Mouse (Mus musculus) stomach, postnatal 0 days (tissue): ENCODE measurements at regions not wholly inside any gene's neighbourhood (a gene's known extent, or its start where the extent isn't known, plus 50 kb on each side); places are given as distances from the start of the nearest gene placed in this dataset.
A peak's percentile ranks its signal among the peaks of the same experiment; 100 is the strongest.

Experiments
- ATAC-seq: fragments of 200-750 bp; cut with Nextera tagmentation; 2 replicates; pipeline ENCODE4 v1.8.0; 2017; ENCODE audit not compliant: low FRiP score, low TSS enrichment
- DNase-seq: peaks from one replicate; pipeline ENCODE4 v3.0.0-alpha.2; 2016; ENCODE audit warnings: low spot score
- H3K27ac ChIP-seq: fragments of 300-500 bp; sonication (generic); replicated peaks from 2 replicates; pipeline ENCODE4 v1.5.1; 2014; ENCODE audit warnings: mild to moderate bottlenecking, control low read depth
- H3K27me3 ChIP-seq: fragments of 300-500 bp; sonication (generic); 2 replicates; pipeline ENCODE4 v1.6.1; 2014; ENCODE audit warnings: low read length; ENCODE audit not compliant: control insufficient read depth, insufficient read depth
- H3K36me3 ChIP-seq: fragments of 300-500 bp; sonication (generic); 2 replicates; pipeline ENCODE4 v1.6.1; 2014; ENCODE audit warnings: low read length, mixed read lengths; ENCODE audit not compliant: control insufficient read depth, insufficient read depth
- H3K4me1 ChIP-seq: fragments of 300-500 bp; sonication (generic); replicated peaks from 2 replicates; pipeline ENCODE4 v1.6.1; 2014; ENCODE audit warnings: antibody characterized with exemption; ENCODE audit not compliant: control insufficient read depth, insufficient read depth
- H3K4me2 ChIP-seq: fragments of 300-500 bp; sonication (generic); replicated peaks from 2 replicates; pipeline ENCODE4 v1.6.1; 2014; ENCODE audit warnings: low read depth, mild to moderate bottlenecking, control low read depth, moderate library complexity
- H3K4me3 ChIP-seq: fragments of 300-500 bp; sonication (generic); 2 replicates; pipeline ENCODE4 v1.5.1; 2014; ENCODE audit warnings: low read depth, low read length, control low read depth
- H3K9ac ChIP-seq: fragments of 300-500 bp; sonication (generic); 2 replicates; pipeline ENCODE4 v1.6.1; 2014; ENCODE audit warnings: mild to moderate bottlenecking, low read length, control low read depth, mixed read lengths
- H3K9me3 ChIP-seq: fragments of 300-500 bp; sonication (generic); 2 replicates; pipeline ENCODE4 v1.6.1; 2016; ENCODE audit warnings: low read length; ENCODE audit not compliant: control insufficient read depth
- CTCF ChIP-seq: IDR thresholded peaks from 2 replicates; pipeline ENCODE4 v1.5.1; 2016; ENCODE audit warnings: antibody characterized with exemption, low read depth, mild to moderate bottlenecking, moderate library complexity
- EP300 ChIP-seq: optimal IDR thresholded peaks from 2 replicates; pipeline ENCODE3; 2016; ENCODE audit warnings: antibody characterized with exemption
- WGBS: fragments of 180-500 bp; shearing (Covaris S2); extraction: QIAGEN DNeasy Blood & Tissue Kit; methylation state at CpG from one replicate; pipeline ENCODE4 v1.1.7; 2014; 5-methylcytosine and 5-hydroxymethylcytosine counted together

DNA sequence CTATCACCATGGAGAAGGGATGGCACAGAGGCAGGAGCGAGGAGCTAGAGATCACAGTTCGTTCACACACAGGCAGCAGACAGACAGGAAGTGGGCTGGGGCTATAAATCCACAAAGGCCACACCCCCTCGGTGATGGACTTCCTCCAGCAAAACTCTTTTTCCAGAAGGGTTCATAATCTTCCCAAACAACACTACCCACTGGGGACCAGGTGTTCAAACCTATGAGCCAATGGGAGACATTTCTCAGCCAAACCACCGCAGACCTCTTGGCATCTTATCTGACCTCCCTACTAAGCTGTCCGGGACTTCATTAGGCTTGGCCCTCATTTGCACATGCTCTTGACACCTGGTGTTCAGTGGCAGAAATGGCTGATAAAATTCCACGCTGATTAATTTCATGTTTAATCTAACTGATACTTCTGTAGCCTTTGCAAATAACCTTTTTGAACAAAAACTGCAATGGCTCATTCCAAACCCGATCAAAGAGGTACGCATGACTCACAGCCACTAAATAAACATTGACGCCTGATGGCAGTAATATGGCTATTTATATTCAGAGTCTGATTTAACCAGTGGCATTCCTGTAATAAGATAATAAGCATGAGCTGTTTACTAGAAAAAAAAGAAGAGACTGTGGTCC, 131.0 kb upstream of the Egln3 start:
- TF ChIP-seq EP300, result no peak
- TF ChIP-seq CTCF, result peak; percentile 39; the same call in 1 of the 2 replicates
- no peaks in the 10 kb centered on the region for H3K4me1 ChIP-seq
- H3K27ac ChIP-seq, result 0 out of 2 replicates have a peak overlapping the region, but pooled peaks have one; percentile 8
- no peaks in the 10 kb centered on the region for H3K36me3 ChIP-seq
- peak; percentile 72 for DNase-seq
- no peak overlapping the region for H3K9ac ChIP-seq
- no peak overlapping the region for H3K4me3 ChIP-seq
- WGBS, result 34% methylated on average over 9 of the region's 9 CpGs
- no peaks in the 10 kb centered on the region for H3K9me3 ChIP-seq
- no peak overlapping the region for H3K4me2 ChIP-seq
- no peaks in the 10 kb centered on the region for H3K27me3 ChIP-seq
- peak; percentile 87 for ATAC-seq

- Histone ChIP-seq H3K27me3 (no peaks in the 10 kb centered on the region), H3K9me3 (no peaks in the 10 kb centered on the region), H3K4me2 (no peak overlapping the region), H3K27ac (peak overlapping the region; percentile 31; the same call in 1 of the 2 replicates), H3K9ac (no peak overlapping the region), H3K36me3 (no peaks in the 10 kb centered on the region), H3K4me3 (no peak overlapping the region), H3K4me1 (no peaks in the 10 kb centered on the region)
- TF ChIP-seq CTCF (no peak), EP300 (no peak)
- ATAC-seq (peak; percentile 20; the same call in 1 of the 2 replicates), DNase-seq (no peak)
- 77% methylated on average over 14 of the region's 14 CpGs for WGBS
Observed at GRCm38 (mm10) chr12:54333632-54334321, 130.1 kb upstream of the Egln3 start.

DNA sequence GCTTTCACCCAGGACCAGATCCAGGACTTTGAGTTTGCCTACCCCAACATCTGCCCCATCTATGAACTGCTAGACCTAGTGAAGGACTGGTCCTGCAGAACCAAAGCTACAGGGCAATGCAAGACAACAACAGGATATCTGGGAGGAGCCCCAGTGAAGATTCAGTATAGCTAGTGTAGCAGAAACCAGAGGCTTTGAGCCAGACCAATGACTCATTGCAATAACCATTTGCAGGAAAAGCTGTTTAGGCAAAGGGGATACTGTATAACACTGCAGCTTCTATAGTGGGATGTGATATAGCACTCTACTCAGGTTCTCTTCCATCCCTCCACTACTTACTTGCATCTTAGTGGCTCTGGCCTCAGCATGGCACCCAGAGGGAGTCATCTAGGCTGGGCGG, 123.8 kb upstream of the Egln3 start:
- ATAC-seq (no peak), DNase-seq (no peak)
- 64% methylated on average over 1 of the region's 1 CpGs for WGBS
- Histone ChIP-seq H3K9ac (no peak overlapping the region), H3K4me3 (no peak overlapping the region), H3K27ac (no peak overlapping the region), H3K27me3 (no peaks in the 10 kb centered on the region), H3K4me2 (no peak overlapping the region), H3K36me3 (no peaks in the 10 kb centered on the region), H3K4me1 (no peaks in the 10 kb centered on the region), H3K9me3 (no peaks in the 10 kb centered on the region)
- TF ChIP-seq CTCF, result no peak
- TF ChIP-seq EP300, result no peak

DNA sequence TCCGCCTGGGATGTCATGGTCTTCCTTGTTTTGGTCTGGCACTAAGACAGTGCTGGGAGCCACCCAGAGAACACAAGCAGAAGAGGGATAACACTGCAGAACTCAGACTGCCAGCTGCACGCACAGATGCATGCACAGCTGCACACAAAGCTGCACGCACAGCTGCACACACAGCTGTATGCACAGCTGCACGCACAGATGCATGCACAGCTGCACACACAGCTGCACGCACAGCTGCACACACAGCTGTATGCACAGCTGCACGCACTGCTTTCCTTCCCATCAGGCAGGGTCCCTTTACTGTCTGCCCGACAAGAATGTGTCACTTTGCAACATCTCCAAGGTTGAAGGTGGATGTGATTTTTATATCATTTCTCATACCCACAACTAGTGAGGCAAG, 122.9 kb upstream of the Egln3 start:
- no peak overlapping the region for H3K27ac ChIP-seq
- no peak overlapping the region for H3K4me2 ChIP-seq
- H3K9ac ChIP-seq, result no peak overlapping the region
- no peak for DNase-seq
- H3K36me3 ChIP-seq, result no peaks in the 10 kb centered on the region
- no peak overlapping the region for H3K4me3 ChIP-seq
- no peaks in the 10 kb centered on the region for H3K4me1 ChIP-seq
- TF ChIP-seq CTCF (no peak), EP300 (no peak)
- ATAC-seq, result no peak
- no peaks in the 10 kb centered on the region for H3K9me3 ChIP-seq
- 89% methylated on average over 7 of the region's 7 CpGs for WGBS
- no peaks in the 10 kb centered on the region for H3K27me3 ChIP-seq

DNA sequence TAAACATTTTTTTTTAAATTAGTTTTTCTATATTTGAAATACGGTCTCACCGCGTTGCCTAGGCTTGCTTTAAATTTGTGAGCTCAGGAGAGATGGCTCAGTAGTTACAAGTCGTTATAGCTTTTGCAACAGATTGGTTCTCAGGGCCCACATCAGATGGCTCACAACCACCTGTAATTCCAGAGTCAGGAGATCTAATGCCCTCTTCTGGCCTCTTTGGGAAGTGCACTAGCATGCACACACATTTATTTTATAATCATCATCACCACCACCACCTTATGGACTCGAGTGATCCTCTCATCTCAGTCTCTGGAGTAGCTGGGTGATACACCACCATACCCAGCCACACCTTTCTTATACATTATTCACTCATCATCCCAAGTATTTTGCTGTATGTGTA, 116.9 kb upstream of the Egln3 start:
- H3K36me3 ChIP-seq, result no peaks in the 10 kb centered on the region
- H3K4me3 ChIP-seq, result no peak overlapping the region
- no peaks in the 10 kb centered on the region for H3K27me3 ChIP-seq
- TF ChIP-seq EP300 (no peak), CTCF (peak; percentile 40)
- H3K9me3 ChIP-seq, result no peaks in the 10 kb centered on the region
- WGBS, result 94% methylated on average over 5 of the region's 5 CpGs
- peaks cover 4% of the 10 kb centered on the region; the same call in 1 of the 2 replicates for H3K4me1 ChIP-seq
- no peak for DNase-seq
- no peak overlapping the region for H3K9ac ChIP-seq
- ATAC-seq, result no peak
- H3K4me2 ChIP-seq, result no peak overlapping the region
- no peak overlapping the region for H3K27ac ChIP-seq

GRCm38 (mm10) chr12:54316980-54317471, 113.4 kb upstream of the Egln3 start:
- TF ChIP-seq EP300 (peak; percentile 29), CTCF (no peak)
- Histone ChIP-seq H3K4me2 (peak overlapping the region; percentile 50), H3K4me1 (peaks cover 8% of the 10 kb centered on the region), H3K36me3 (no peaks in the 10 kb centered on the region), H3K27ac (peak overlapping the region; percentile 77), H3K9ac (0 out of 2 replicates have a peak overlapping the region, but pooled peaks have one; percentile 18), H3K9me3 (no peaks in the 10 kb centered on the region), H3K4me3 (0 out of 2 replicates have a peak overlapping the region, but pooled peaks have one; percentile 8), H3K27me3 (no peaks in the 10 kb centered on the region)
- peak; percentile 91 for DNase-seq
- WGBS, result 6% methylated on average over 16 of the region's 16 CpGs
- peak; percentile 91 for ATAC-seq
